Mouse (Mus musculus) kidney, adult 2 months (tissue): ENCODE results near the gene Ctnnb1. TPM values are rescaled to one million over a fixed set of nuclear protein-coding genes. Genes with fewer than 3 reads are reported as not detected.

Source experiments
- DNase-seq: peaks from one replicate; pipeline ENCODE4 v3.0.0; 2021
- H3K27ac ChIP-seq: fragments of 200-500 bp; 2 replicates; pipeline ENCODE4 v1.5.1; 2012; ENCODE audit warnings: low read depth, low read length, control low read depth, inconsistent platforms; ENCODE audit not compliant: insufficient read depth
- H3K27me3 ChIP-seq: fragments of 200-500 bp; replicated peaks from 2 replicates; pipeline ENCODE4 v1.6.1; 2012; ENCODE audit warnings: mild to moderate bottlenecking, moderate library complexity, low read length, inconsistent platforms; ENCODE audit not compliant: control insufficient read depth, insufficient read depth
- H3K36me3 ChIP-seq: fragments of 200-500 bp; 2 replicates; pipeline ENCODE4 v1.6.1; 2012; ENCODE audit warnings: mild to moderate bottlenecking, moderate library complexity, low read length, inconsistent platforms; ENCODE audit not compliant: control insufficient read depth, insufficient read depth
- H3K4me1 ChIP-seq: fragments of 200-500 bp; 2 replicates; pipeline ENCODE4 v1.6.1; 2011; ENCODE audit warnings: low read length; ENCODE audit not compliant: control insufficient read depth, insufficient read depth
- H3K4me3 ChIP-seq: fragments of 200-500 bp; 2 replicates; pipeline ENCODE4 v1.5.1; 2011; ENCODE audit warnings: mild to moderate bottlenecking, low read depth, low read length, control low read depth; ENCODE audit not compliant: insufficient read depth
- CTCF ChIP-seq: fragments of 200-500 bp; conservative IDR thresholded peaks from 2 replicates; pipeline ENCODE4 v1.5.1; 2011; ENCODE audit warnings: low read depth, mild to moderate bottlenecking, control low read depth, low read length, moderate library complexity, mixed read lengths; ENCODE audit not compliant: insufficient read depth, insufficient read length
- POLR2A ChIP-seq: fragments of 200-500 bp; IDR thresholded peaks from one replicate; pipeline ENCODE4 v1.6.1; 2011; ENCODE audit warnings: low read depth, low read length, control low read depth
- WGBS: fragments of 180-500 bp; shearing (Covaris S2); methylation state at CpG from one replicate; pipeline ENCODE4 v1.1.7; 2018; 5-methylcytosine and 5-hydroxymethylcytosine counted together
- polyA plus RNA-seq: library from polyadenylated mRNA; depleted of rRNA; stranded (reverse); fragments of >200 nt; gene quantifications from 2 replicates; pipeline ENCODE4 v1.2.3, GENCODE M21; 2012

Ctnnb1 gene
- polyA plus RNA-seq, 1 experiment: 156 TPM

- peak; percentile 88 for DNase-seq
- H3K4me3 ChIP-seq: no peak overlapping the region
Measured at GRCm38 (mm10) chr9:120894376-120894775, 34.6 kb upstream of the Ctnnb1 start.

GRCm38 (mm10) chr9:120896502-120896901, 32.5 kb upstream of the Ctnnb1 start:
- H3K36me3 ChIP-seq: no peaks in the 10 kb centered on the region
- WGBS: 50% methylated on average over 5 of the region's 5 CpGs
- H3K27ac ChIP-seq: no peak overlapping the region
- TF ChIP-seq CTCF (no peak), POLR2A (no peak)
- H3K4me3 ChIP-seq: no peak overlapping the region
- H3K27me3 ChIP-seq: no peaks in the 10 kb centered on the region
- no peak for DNase-seq
- peaks cover 21% of the 10 kb centered on the region for H3K4me1 ChIP-seq

More at GRCm38 (mm10) chr9:120894376-120894775, 34.6 kb upstream of the Ctnnb1 start:
- Histone ChIP-seq H3K27me3 (no peaks in the 10 kb centered on the region), H3K27ac (no peak overlapping the region; the same call in 1 of the 2 replicates), H3K36me3 (no peaks in the 10 kb centered on the region), H3K4me1 (peaks cover 21% of the 10 kb centered on the region)
- no peak for TF ChIP-seq CTCF
- no peak for TF ChIP-seq POLR2A
- WGBS: 41% methylated on average over 9 of the region's 9 CpGs

- Histone ChIP-seq H3K4me1 (peaks cover 21% of the 10 kb centered on the region), H3K4me3 (no peak overlapping the region), H3K36me3 (no peaks in the 10 kb centered on the region), H3K27ac (no peak overlapping the region), H3K27me3 (no peaks in the 10 kb centered on the region)
- TF ChIP-seq POLR2A: no peak
- no peak for TF ChIP-seq CTCF
- DNase-seq: no peak
- 59% methylated on average over 4 of the region's 4 CpGs for WGBS
Measured at GRCm38 (mm10) chr9:120897269-120897668, 31.7 kb upstream of the Ctnnb1 start.

- H3K36me3 ChIP-seq: no peaks in the 10 kb centered on the region
- H3K4me1 ChIP-seq: peaks cover 5% of the 10 kb centered on the region; the same call in 1 of the 2 replicates
- no peaks in the 10 kb centered on the region for H3K27me3 ChIP-seq
- no peak for TF ChIP-seq POLR2A
- TF ChIP-seq CTCF: no peak
- no peak for DNase-seq
- H3K27ac ChIP-seq: no peak overlapping the region
- 71% methylated on average over 4 of the region's 4 CpGs for WGBS
- no peak overlapping the region for H3K4me3 ChIP-seq
Measured at GRCm38 (mm10) chr9:120899833-120900232, 29.2 kb upstream of the Ctnnb1 start.

- Histone ChIP-seq H3K36me3 (no peaks in the 10 kb centered on the region), H3K27ac (peak overlapping the region; percentile 75), H3K27me3 (no peaks in the 10 kb centered on the region), H3K4me3 (no peak overlapping the region), H3K4me1 (peaks cover 5% of the 10 kb centered on the region; the same call in 1 of the 2 replicates)
- DNase-seq: peak; percentile 65
- TF ChIP-seq CTCF (no peak), POLR2A (no peak)
- 52% methylated on average over 12 of the region's 12 CpGs for WGBS
Measured at GRCm38 (mm10) chr9:120900338-120901274, 28.4 kb upstream of the Ctnnb1 start.

GRCm38 (mm10) chr9:120902562-120902961, 26.5 kb upstream of the Ctnnb1 start:
- Histone ChIP-seq H3K27ac (no peak overlapping the region), H3K4me1 (no peaks in the 10 kb centered on the region; the same call in 1 of the 2 replicates), H3K27me3 (no peaks in the 10 kb centered on the region), H3K4me3 (no peak overlapping the region), H3K36me3 (no peaks in the 10 kb centered on the region)
- TF ChIP-seq CTCF (no peak), POLR2A (no peak)
- DNase-seq: no peak
- WGBS: 61% methylated on average over 8 of the region's 8 CpGs

GRCm38 (mm10) chr9:120908461-120908860, 20.6 kb upstream of the Ctnnb1 start:
- H3K4me1 ChIP-seq: no peaks in the 10 kb centered on the region
- no peak overlapping the region for H3K27ac ChIP-seq
- DNase-seq: no peak
- H3K27me3 ChIP-seq: no peaks in the 10 kb centered on the region
- H3K4me3 ChIP-seq: no peak overlapping the region
- 91% methylated on average over 6 of the region's 6 CpGs for WGBS
- no peaks in the 10 kb centered on the region for H3K36me3 ChIP-seq
- no peak for TF ChIP-seq POLR2A
- TF ChIP-seq CTCF: no peak
